Comparison of ENCODE assay signal across 8 mouse cellular contexts in genomic region chr11:100656458-100656857, GRCm38 (mm10). TPM values are rescaled to one million over a fixed set of nuclear protein-coding genes. Genes with fewer than 3 reads are reported as not detected.
DNase-seq lines count a peak whose midpoint lies in the region; ATAC-seq lines count a peak whose summit lies in the region.

No protein-coding gene starts in this region.

- no peak overlapping the region for H3K9ac ChIP-seq in kidney, embryonic 15.5 days
- no peak overlapping the region for H3K9ac ChIP-seq in hindbrain, embryonic 16.5 days (ENCODE audit: low read depth, low read length)

- ATAC-seq in kidney, embryonic 15.5 days (replicated peaks; ENCODE audit: low FRiP score), result 0 out of 2 replicates have a peak, but pooled peaks have one; percentile 47
- peak; percentile 52; the same call in 1 of the 2 replicates for ATAC-seq in hindbrain, embryonic 16.5 days

- no peak overlapping the region for H3K4me3 ChIP-seq in kidney, embryonic 15.5 days (replicated peaks)
- H3K4me3 ChIP-seq in hindbrain, embryonic 16.5 days (ENCODE audit: low read length), result no peak overlapping the region

- H3K9me3 ChIP-seq in kidney, embryonic 15.5 days (replicated peaks), result no peaks in the 10 kb centered on the region
- no peaks in the 10 kb centered on the region for H3K9me3 ChIP-seq in hindbrain, embryonic 16.5 days (ENCODE audit: control insufficient read depth, low read length)

- peak overlapping the region; percentile 39 for H3K4me2 ChIP-seq in kidney, embryonic 15.5 days
- no peak overlapping the region for H3K4me2 ChIP-seq in hindbrain, embryonic 16.5 days (ENCODE audit: low read length)

- H3K4me1 ChIP-seq in kidney, embryonic 15.5 days, result peaks cover 23% of the 10 kb centered on the region
- H3K4me1 ChIP-seq in hindbrain, embryonic 16.5 days (ENCODE audit: control insufficient read depth, insufficient read depth, low read depth, low read length), result no peaks in the 10 kb centered on the region; the same call in 1 of the 2 replicates

- 7% methylated on average over 6 of the region's 6 CpGs for WGBS in kidney, embryonic 15.5 days
- 12% methylated on average over 6 of the region's 6 CpGs for WGBS in hindbrain, embryonic 16.5 days

- H3K27me3 ChIP-seq in kidney, embryonic 15.5 days, result peaks cover under 1% of the 10 kb centered on the region
- H3K27me3 ChIP-seq in hindbrain, embryonic 16.5 days (replicated peaks; ENCODE audit: control insufficient read depth, insufficient read depth, low read length), result peaks cover 4% of the 10 kb centered on the region

- H3K36me3 ChIP-seq in kidney, embryonic 15.5 days, result no peaks in the 10 kb centered on the region
- H3K36me3 ChIP-seq in hindbrain, embryonic 16.5 days (ENCODE audit: control insufficient read depth, insufficient read depth, low read length), result no peaks in the 10 kb centered on the region

- peak overlapping the region; percentile 27; the same call in 1 of the 2 replicates for H3K27ac ChIP-seq in kidney, embryonic 15.5 days
- H3K27ac ChIP-seq in hindbrain, embryonic 16.5 days (ENCODE audit: low read depth, low read length), result no peak overlapping the region

- DNase-seq in cerebellum, postnatal 25 days, result peak; percentile 32 to 41
- no peak for DNase-seq in cerebellum, adult 8-10 months
- no peak for DNase-seq in kidney, adult 18-20 months
- peak; percentile 59 for DNase-seq in Muller cell, postnatal 12 days (ENCODE audit: inconsistent ontology term)
- DNase-seq in frontal cortex, postnatal 25 days (ENCODE audit: low spot score in 2 of 2), result no peak
- DNase-seq in gastrocnemius, postnatal 10 days, result no peak

RNA-seq across cellular contexts. Expression of gene Zfp385c, which starts 35.8 kb away (rescaled TPM):
- polyA plus RNA-seq in kidney, embryonic 15.5 days (2015; fragmentation: Nextera tagmentation; extraction: Ambion mirVana), result 0.27 and 0.40 TPM in 2 replicates
- polyA plus RNA-seq in hindbrain, embryonic 16.5 days (2015; fragmentation: Nextera tagmentation; extraction: Ambion mirVana), result 2.0 and 2.3 TPM in 2 replicates
- 1 to 10 TPM in 1 of 2 experiments, under 1 TPM in 1; 0.70 to 1.1 TPM for total RNA-seq in gastrocnemius, postnatal 10 days (2021)

RNA-seq across cellular contexts. Expression of gene Dnajc7, which starts 36.5 kb away (rescaled TPM):
- polyA plus RNA-seq in kidney, embryonic 15.5 days (2015; fragmentation: Nextera tagmentation; extraction: Ambion mirVana), result 238 and 241 TPM in 2 replicates
- 290 and 293 TPM in 2 replicates for polyA plus RNA-seq in hindbrain, embryonic 16.5 days (2015; fragmentation: Nextera tagmentation; extraction: Ambion mirVana)
- total RNA-seq in gastrocnemius, postnatal 10 days (2021), result 100 to 1,000 TPM; 191 to 195 TPM

RNA-seq across cellular contexts. Expression of gene Nkiras2, which starts 37.4 kb away (rescaled TPM):
- 59.7 and 63.5 TPM in 2 replicates for polyA plus RNA-seq in kidney, embryonic 15.5 days (2015; fragmentation: Nextera tagmentation; extraction: Ambion mirVana)
- 99.1 and 103 TPM in 2 replicates for polyA plus RNA-seq in hindbrain, embryonic 16.5 days (2015; fragmentation: Nextera tagmentation; extraction: Ambion mirVana)
- total RNA-seq in gastrocnemius, postnatal 10 days (2021), result 10 to 100 TPM; 29.1 to 30.1 TPM

RNA-seq across cellular contexts. Expression of gene Dhx58, which starts 47.6 kb away (rescaled TPM):
- polyA plus RNA-seq in kidney, embryonic 15.5 days (2015; fragmentation: Nextera tagmentation; extraction: Ambion mirVana), result 2.8 and 3.6 TPM in 2 replicates
- polyA plus RNA-seq in hindbrain, embryonic 16.5 days (2015; fragmentation: Nextera tagmentation; extraction: Ambion mirVana), result 2.5 and 2.6 TPM in 2 replicates
- total RNA-seq in gastrocnemius, postnatal 10 days (2021), result under 1 TPM; 0.45 to 0.52 TPM

RNA-seq across cellular contexts. Expression of gene Kat2a, which starts 55.8 kb away (rescaled TPM):
- polyA plus RNA-seq in kidney, embryonic 15.5 days (2015; fragmentation: Nextera tagmentation; extraction: Ambion mirVana), result 60.9 and 68.1 TPM in 2 replicates
- 62.2 and 67.8 TPM in 2 replicates for polyA plus RNA-seq in hindbrain, embryonic 16.5 days (2015; fragmentation: Nextera tagmentation; extraction: Ambion mirVana)
- total RNA-seq in gastrocnemius, postnatal 10 days (2021), result 10 to 100 TPM; 13.4 to 18.4 TPM

Comparison
In these comparisons a context has a peak if more than half of its experiments do, and no peak if none do; other contexts are left out.
1. DNase-seq: peak in cerebellum, postnatal 25 days (2 of 2) and Muller cell, postnatal 12 days (single experiment); none in cerebellum, adult 8-10 months (single experiment), kidney, adult 18-20 months (single experiment), frontal cortex, postnatal 25 days (0 of 2) and gastrocnemius, postnatal 10 days (single experiment).